Mouse (Mus musculus) neural tube, embryonic 10.5 days (tissue): Measurements from ENCODE around the gene 1700014D04Rik.
A peak's percentile ranks its signal among the peaks of the same experiment; 100 is the strongest.
"Not testable (repeated sequence)": the region's sequence is repeated elsewhere in the genome, so short reads cannot be mapped to it uniquely, and the experiment has no call there.

Experiments
- DNase-seq: peaks from one replicate; pipeline ENCODE4 v3.0.0-alpha.2; 2017; ENCODE audit warnings: low spot score; ENCODE audit errors: extremely low spot score

1700014D04Rik gene

GRCm38 (mm10) chr13:59738455-59738854, 8.1 kb downstream of the 1700014D04Rik start:
- no peak for DNase-seq

GRCm38 (mm10) chr13:59735190-59735589, 11.4 kb downstream of the 1700014D04Rik start:
- no peak for DNase-seq

GRCm38 (mm10) chr13:59734347-59734746, 12.2 kb downstream of the 1700014D04Rik start:
- not testable (repeated sequence) for DNase-seq

- DNase-seq, result no peak
Observed at GRCm38 (mm10) chr13:59733936-59734335, 12.6 kb downstream of the 1700014D04Rik start.

- DNase-seq, result no peak
Observed at GRCm38 (mm10) chr13:59731652-59732051, 14.9 kb downstream of the 1700014D04Rik start, which contains the start of gene Spata31d1d. Spata31d1d (minus strand) TSS chr13:59731752.

- peak; percentile 84 for DNase-seq
Observed at GRCm38 (mm10) chr13:59728378-59729093, 18.0 kb downstream of the 1700014D04Rik start.

GRCm38 (mm10) chr13:59726139-59726867, 20.2 kb downstream of the 1700014D04Rik start:
- peak; percentile 18 for DNase-seq

- DNase-seq, result not testable (repeated sequence)
Observed at GRCm38 (mm10) chr13:59722089-59722488, 24.5 kb downstream of the 1700014D04Rik start.

GRCm38 (mm10) chr13:59719475-59719874, 27.1 kb downstream of the 1700014D04Rik start:
- no peak for DNase-seq

- not testable (repeated sequence) for DNase-seq
Observed at GRCm38 (mm10) chr13:59718857-59719440, 27.6 kb downstream of the 1700014D04Rik start.

- no peak for DNase-seq
Observed at GRCm38 (mm10) chr13:59713710-59714109, 32.8 kb downstream of the 1700014D04Rik start.

GRCm38 (mm10) chr13:59711984-59712383, 34.6 kb downstream of the 1700014D04Rik start, which contains the start of gene Spata31d1b:
Spata31d1b (plus strand) TSS chr13:59712284.
- DNase-seq, result not testable (repeated sequence)

GRCm38 (mm10) chr13:59710230-59710629, 36.3 kb downstream of the 1700014D04Rik start, which contains the start of gene Spata31d1a:
Spata31d1a (minus strand) TSS chr13:59710330.
- no peak for DNase-seq

- no peak for DNase-seq
Observed at GRCm38 (mm10) chr13:59704562-59704961, 42.0 kb downstream of the 1700014D04Rik start.

- DNase-seq, result no peak
Observed at GRCm38 (mm10) chr13:59703514-59703913, 43.0 kb downstream of the 1700014D04Rik start.

GRCm38 (mm10) chr13:59700137-59700536, 46.4 kb downstream of the 1700014D04Rik start:
- not testable (repeated sequence) for DNase-seq

GRCm38 (mm10) chr13:59699131-59699530, 47.4 kb downstream of the 1700014D04Rik start:
- no peak for DNase-seq

- no peak for DNase-seq
Observed at GRCm38 (mm10) chr13:59695781-59696180, 50.8 kb downstream of the 1700014D04Rik start.

GRCm38 (mm10) chr13:59694008-59694407, 52.5 kb downstream of the 1700014D04Rik start, which contains the start of gene 4921517D22Rik:
4921517D22Rik (minus strand) TSS chr13:59694108.
- DNase-seq, result no peak

GRCm38 (mm10) chr13:59691478-59691877, 55.1 kb downstream of the 1700014D04Rik start:
- peak; percentile 55 for DNase-seq
